Mouse (Mus musculus) erythroblast, embryonic 14.5 days (primary cell): ENCODE results near the gene Lmna.

Source experiments
- GATA1 ChIP-seq: IDR thresholded peaks from 2 replicates; pipeline ENCODE4 v1.6.1; 2012; ENCODE audit warnings: low read length, inconsistent platforms, mixed read lengths
- TAL1 ChIP-seq: IDR thresholded peaks from 3 replicates; pipeline ENCODE4 v1.6.1; 2012; ENCODE audit warnings: low read length, inconsistent platforms, mixed read lengths

- TF ChIP-seq GATA1, result no peak
- TF ChIP-seq TAL1, result no peak
Measured at GRCm38 (mm10) chr3:88502641-88503504, 6.9 kb downstream of the Lmna start.
